ENCODE assay signal across 13 mouse cellular contexts in genomic region chr6:99824808-99825207, GRCm38 (mm10).
DNase-seq lines count a peak whose midpoint lies in the region; ATAC-seq lines count a peak whose summit lies in the region.
"Had no signal": no experiment of that assay in that cellular context is flagged by ENCODE, and none has a peak within 500 bp of the region (broad histone marks: within the 10 kb centered on the region; RNA-seq: fewer than 3 reads in every experiment).

No protein-coding gene starts in this region.

- no peaks in the 10 kb centered on the region for H3K27me3 ChIP-seq in forebrain, embryonic 15.5 days
- H3K27me3 ChIP-seq in midbrain, embryonic 13.5 days = 0 out of 2 replicates have a peak, but pooled peaks cover 2% of the 10 kb centered on the region
- H3K27me3 ChIP-seq: limb, embryonic 12.5 days had no signal

- intact Hi-C loops in left cerebral cortex, postnatal 4 days (cut with DNase I) = no loop called here
- intact Hi-C loops in left cerebral cortex, postnatal 36 days (cut with DNase I) = no loop called here
- intact Hi-C loops in heart, postnatal 36 days (cut with DNase I) = no loop called here

- peak; percentile 32 for DNase-seq in left cerebral cortex, postnatal 4 days
- DNase-seq in left cerebral cortex, postnatal 36 days (ENCODE audit: low spot score in 2 of 2) = no peak
- peak; percentile 9 for DNase-seq in kidney, adult 18-20 months
- no peak for DNase-seq in adrenal gland, adult (ENCODE audit: inconsistent age in 2 of 2, low spot score in 1 of 2)
- no peak for DNase-seq in heart, postnatal 36 days
- no peak for DNase-seq in liver
- DNase-seq: adrenal gland, postnatal 14 days; cerebellum, adult 11-12 months; heart, adult 2 months had no signal

- H3K9me3 ChIP-seq in forebrain, embryonic 15.5 days = no peaks in the 10 kb centered on the region
- no peaks in the 10 kb centered on the region for H3K9me3 ChIP-seq in midbrain, embryonic 13.5 days
- H3K9me3 ChIP-seq: embryonic facial prominence, embryonic 10.5 days; limb, embryonic 12.5 days had no signal

- no peak overlapping the region for H3K4me3 ChIP-seq in forebrain, embryonic 15.5 days
- no peak overlapping the region for H3K4me3 ChIP-seq in midbrain, embryonic 13.5 days (replicated peaks)
- H3K4me3 ChIP-seq: embryonic facial prominence, embryonic 10.5 days; heart, adult 2 months; limb, embryonic 12.5 days had no signal

- peak; percentile 32; the same call in 1 of the 2 replicates for ATAC-seq in forebrain, embryonic 15.5 days (replicated peaks)
- peak; percentile 75 for ATAC-seq in midbrain, embryonic 13.5 days

- H3K4me2 ChIP-seq in forebrain, embryonic 15.5 days (replicated peaks) = no peak overlapping the region
- H3K4me2 ChIP-seq in midbrain, embryonic 13.5 days (replicated peaks) = no peak overlapping the region; the same call in 1 of the 2 replicates
- H3K4me2 ChIP-seq: limb, embryonic 12.5 days had no signal

- WGBS in forebrain, embryonic 15.5 days = 37% methylated on average over 6 of the region's 6 CpGs
- 35% methylated on average over 6 of the region's 6 CpGs for WGBS in midbrain, embryonic 13.5 days

- no peak overlapping the region for H3K9ac ChIP-seq in forebrain, embryonic 15.5 days (replicated peaks)
- no peak overlapping the region for H3K9ac ChIP-seq in midbrain, embryonic 13.5 days (replicated peaks)
- H3K9ac ChIP-seq: limb, embryonic 12.5 days had no signal

- no peak overlapping the region for H3K27ac ChIP-seq in forebrain, embryonic 15.5 days (replicated peaks)
- no peak overlapping the region; the same call in 1 of the 2 replicates for H3K27ac ChIP-seq in midbrain, embryonic 13.5 days
- H3K27ac ChIP-seq: embryonic facial prominence, embryonic 10.5 days; heart, adult 2 months; limb, embryonic 12.5 days had no signal

- peaks cover 12% of the 10 kb centered on the region for H3K4me1 ChIP-seq in forebrain, embryonic 15.5 days
- peaks cover 12% of the 10 kb centered on the region for H3K4me1 ChIP-seq in midbrain, embryonic 13.5 days (replicated peaks)
- H3K4me1 ChIP-seq: limb, embryonic 12.5 days had no signal

- H3K36me3 ChIP-seq in forebrain, embryonic 15.5 days = no peaks in the 10 kb centered on the region
- H3K36me3 ChIP-seq in midbrain, embryonic 13.5 days = no peaks in the 10 kb centered on the region
- H3K36me3 ChIP-seq: embryonic facial prominence, embryonic 10.5 days; limb, embryonic 12.5 days had no signal

Comparison
In these comparisons a context has a peak if more than half of its experiments do, and no peak if none do; other contexts are left out.
1. DNase-seq: peak in left cerebral cortex, postnatal 4 days (single experiment) and kidney, adult 18-20 months (single experiment); none in left cerebral cortex, postnatal 36 days (0 of 2), adrenal gland, adult (0 of 2), heart, postnatal 36 days (0 of 2) and liver (single experiment).